Mouse (Mus musculus): Measurements from ENCODE around the gene Foxf1.

Foxf1 gene

GRCm38 (mm10) chr8:121084210-121084951, at the start of gene Foxf1:
TSS of gene Foxf1 (plus strand) at chr8:121084386.
- DNase-seq, result no peak

GRCm38 (mm10) chr8:121035611-121036010, 48.6 kb upstream of the Foxf1 start:
- DNase-seq, result no peak

GRCm38 (mm10) chr8:121043719-121044440, 40.3 kb upstream of the Foxf1 start:
- no peak for DNase-seq

- no peak for DNase-seq
These were observed 36.7 kb upstream of the Foxf1 start for GRCm38 (mm10) chr8:121047441-121047840.

- no peak for DNase-seq
These were observed 26.1 kb upstream of the Foxf1 start for GRCm38 (mm10) chr8:121058081-121058480.

- DNase-seq, result no peak
These were observed 25.1 kb upstream of the Foxf1 start for GRCm38 (mm10) chr8:121059098-121059497.

- no peak for DNase-seq
These were observed 21.7 kb upstream of the Foxf1 start for GRCm38 (mm10) chr8:121062521-121062920.

GRCm38 (mm10) chr8:121063649-121064048, 20.5 kb upstream of the Foxf1 start:
- DNase-seq, result no peak

- DNase-seq, result no peak
These were observed 12.7 kb upstream of the Foxf1 start for GRCm38 (mm10) chr8:121071454-121071853.

GRCm38 (mm10) chr8:121072406-121073130, 11.6 kb upstream of the Foxf1 start:
- no peak for DNase-seq

GRCm38 (mm10) chr8:121073174-121074107, 10.7 kb upstream of the Foxf1 start:
- no peak for DNase-seq

- no peak for DNase-seq
These were observed 9.9 kb upstream of the Foxf1 start for GRCm38 (mm10) chr8:121074108-121074847.

- DNase-seq, result no peak
These were observed 9.4 kb upstream of the Foxf1 start for GRCm38 (mm10) chr8:121074848-121075145.

GRCm38 (mm10) chr8:121075936-121076335, 8.2 kb upstream of the Foxf1 start:
- no peak for DNase-seq

GRCm38 (mm10) chr8:121076555-121076954, 7.6 kb upstream of the Foxf1 start:
- DNase-seq, result no peak

GRCm38 (mm10) chr8:121078721-121079120, 5.5 kb upstream of the Foxf1 start:
- no peak for DNase-seq

- DNase-seq, result no peak
These were observed 5.0 kb upstream of the Foxf1 start for GRCm38 (mm10) chr8:121079201-121079600.

- no peak for DNase-seq
These were observed 4.2 kb upstream of the Foxf1 start for GRCm38 (mm10) chr8:121079944-121080343.

GRCm38 (mm10) chr8:121080361-121081090, 3.7 kb upstream of the Foxf1 start:
- DNase-seq, result no peak

- DNase-seq, result no peak
These were observed 2.8 kb upstream of the Foxf1 start for GRCm38 (mm10) chr8:121081398-121081797.

Data from cerebellum, adult 18-20 months (tissue).